Mouse (Mus musculus) heart, adult 18-20 months (tissue): ENCODE measurements at regions not wholly inside any gene's neighbourhood (a gene's known extent, or its start where the extent isn't known, plus 50 kb on each side); places are given as distances from the start of the nearest gene placed in this dataset.

Source experiments
- DNase-seq, 2 experiments: peaks; one replicate each; pipeline ENCODE4 v3.0.0; 2021 to 2022; ENCODE audit warnings: mixed read lengths in 1 of 2

GRCm38 (mm10) chr4:105282681-105283462, 125.7 kb downstream of the Plpp3 start:
- no peak for DNase-seq

GRCm38 (mm10) chr4:105285431-105286013, 128.4 kb downstream of the Plpp3 start:
- DNase-seq, result no peak

GRCm38 (mm10) chr4:105286299-105286698, 129.2 kb downstream of the Plpp3 start:
- DNase-seq, result no peak

GRCm38 (mm10) chr4:105286809-105287208, 129.7 kb downstream of the Plpp3 start:
- no peak for DNase-seq

- no peak for DNase-seq
Measured at GRCm38 (mm10) chr4:105287419-105287818, 130.3 kb downstream of the Plpp3 start.

- DNase-seq, result no peak
Measured at GRCm38 (mm10) chr4:105289635-105290034, 132.5 kb downstream of the Plpp3 start.

- DNase-seq, result no peak
Measured at GRCm38 (mm10) chr4:105290847-105291475, 133.8 kb downstream of the Plpp3 start.

- DNase-seq, result no peak
Measured at GRCm38 (mm10) chr4:105291503-105291902, 134.4 kb downstream of the Plpp3 start.

GRCm38 (mm10) chr4:105299358-105299757, 142.2 kb downstream of the Plpp3 start:
- peak in 1 of 2 experiments; percentile 50 for DNase-seq

GRCm38 (mm10) chr4:105301547-105301946, 144.4 kb downstream of the Plpp3 start:
- no peak for DNase-seq

- no peak for DNase-seq
Measured at GRCm38 (mm10) chr4:105304166-105304565, 147.0 kb downstream of the Plpp3 start.

- DNase-seq, result peak; percentile 50 to 84
Measured at GRCm38 (mm10) chr4:105305931-105306330, 148.8 kb downstream of the Plpp3 start.

- no peak for DNase-seq
Measured at GRCm38 (mm10) chr4:105307356-105307755, 150.2 kb downstream of the Plpp3 start.

- no peak for DNase-seq
Measured at GRCm38 (mm10) chr4:105307905-105308304, 150.8 kb downstream of the Plpp3 start.

GRCm38 (mm10) chr4:105308971-105309488, 151.9 kb downstream of the Plpp3 start:
- DNase-seq, result no peak

- DNase-seq, result no peak
Measured at GRCm38 (mm10) chr4:105312643-105313042, 155.5 kb downstream of the Plpp3 start.

GRCm38 (mm10) chr4:105313151-105313818, 156.1 kb downstream of the Plpp3 start:
- peak; percentile 45 to 69 for DNase-seq

- DNase-seq, result peak; percentile 48 to 64
Measured at GRCm38 (mm10) chr4:105315095-105315494, 157.9 kb downstream of the Plpp3 start.

- DNase-seq, result peak; percentile 55 to 67
Measured at GRCm38 (mm10) chr4:105316478-105317206, 159.5 kb downstream of the Plpp3 start.

GRCm38 (mm10) chr4:105318421-105318820, 161.3 kb downstream of the Plpp3 start:
- no peak for DNase-seq

GRCm38 (mm10) chr4:105323446-105323845, 166.3 kb downstream of the Plpp3 start:
- no peak for DNase-seq

- peak in 1 of 2 experiments; percentile 21 for DNase-seq
Measured at GRCm38 (mm10) chr4:105326989-105327388, 169.8 kb downstream of the Plpp3 start.
